Mouse (Mus musculus): ENCODE results near the gene Dars2. TPM values are rescaled to one million over a fixed set of nuclear protein-coding genes. Genes with fewer than 3 reads are reported as not detected.

Gene Dars2
- polyA plus RNA-seq, 1 experiment = 8.9 TPM

GRCm38 (mm10) chr1:161076238-161076637, 5.8 kb upstream of the Dars2 start:
- TF ChIP-seq CTCF (IDR thresholded peaks at IDR 0.05; ENCODE audit: extremely low read depth, insufficient read length, insufficient replicate concordance, low read depth, low read length) (no peak), POLR2A (IDR thresholded peaks at IDR 0.05; ENCODE audit: low read depth, low read length) (no peak)
- Histone ChIP-seq H3K27ac (ENCODE audit: insufficient read depth, low read depth, low read length) (peak overlapping the region; percentile 83), H3K36me3 (ENCODE audit: control insufficient read depth, insufficient read depth, low read length) (peaks cover 12% of the 10 kb centered on the region), H3K4me1 (ENCODE audit: control insufficient read depth, insufficient read depth, insufficient read length, low read length) (peaks cover 6% of the 10 kb centered on the region; the same call in 1 of the 2 replicates), H3K27me3 (ENCODE audit: control insufficient read depth, insufficient read depth, low read length) (no peaks in the 10 kb centered on the region), H3K4me3 (ENCODE audit: low read depth, low read length) (peak overlapping the region; percentile 52; the same call in 1 of the 2 replicates)
- 16% methylated on average over 6 of the region's 6 CpGs for whole genome bisulfite sequencing

GRCm38 (mm10) chr1:161071272-161071620, 788 bp upstream of the Dars2 start:
- TF ChIP-seq POLR2A (IDR thresholded peaks at IDR 0.05; ENCODE audit: low read depth, low read length) (no peak), CTCF (IDR thresholded peaks at IDR 0.05; ENCODE audit: extremely low read depth, insufficient read length, insufficient replicate concordance, low read depth, low read length) (no peak)
- peak overlapping the region; percentile 87 for H3K4me3 ChIP-seq (ENCODE audit: low read depth, low read length)
- WGBS = under 1% methylated on average over 12 of the region's 12 CpGs
- H3K27ac ChIP-seq (ENCODE audit: insufficient read depth, low read depth, low read length) = peak overlapping the region; percentile 56
- no peaks in the 10 kb centered on the region for H3K27me3 ChIP-seq (ENCODE audit: control insufficient read depth, insufficient read depth, low read length)
- H3K4me1 ChIP-seq (ENCODE audit: control insufficient read depth, insufficient read depth, insufficient read length, low read length) = peaks cover 6% of the 10 kb centered on the region; the same call in 1 of the 2 replicates
- no peaks in the 10 kb centered on the region for H3K36me3 ChIP-seq (ENCODE audit: control insufficient read depth, insufficient read depth, low read length)

- 87% methylated on average over 1 of the region's 1 CpGs for WGBS
- H3K27ac ChIP-seq (ENCODE audit: insufficient read depth, low read depth, low read length) = no peak overlapping the region
- peaks cover 16% of the 10 kb centered on the region for H3K36me3 ChIP-seq (ENCODE audit: control insufficient read depth, insufficient read depth, low read length)
- H3K4me3 ChIP-seq (ENCODE audit: low read depth, low read length) = no peak overlapping the region
- no peaks in the 10 kb centered on the region for H3K4me1 ChIP-seq (ENCODE audit: control insufficient read depth, insufficient read depth, insufficient read length, low read length)
- H3K27me3 ChIP-seq (ENCODE audit: control insufficient read depth, insufficient read depth, low read length) = no peaks in the 10 kb centered on the region
- TF ChIP-seq CTCF (IDR thresholded peaks at IDR 0.05; ENCODE audit: extremely low read depth, insufficient read length, insufficient replicate concordance, low read depth, low read length) (no peak), POLR2A (IDR thresholded peaks at IDR 0.05; ENCODE audit: low read depth, low read length) (no peak)
Observed at GRCm38 (mm10) chr1:161063351-161063750, 7.1 kb downstream of the Dars2 start.

DNA sequence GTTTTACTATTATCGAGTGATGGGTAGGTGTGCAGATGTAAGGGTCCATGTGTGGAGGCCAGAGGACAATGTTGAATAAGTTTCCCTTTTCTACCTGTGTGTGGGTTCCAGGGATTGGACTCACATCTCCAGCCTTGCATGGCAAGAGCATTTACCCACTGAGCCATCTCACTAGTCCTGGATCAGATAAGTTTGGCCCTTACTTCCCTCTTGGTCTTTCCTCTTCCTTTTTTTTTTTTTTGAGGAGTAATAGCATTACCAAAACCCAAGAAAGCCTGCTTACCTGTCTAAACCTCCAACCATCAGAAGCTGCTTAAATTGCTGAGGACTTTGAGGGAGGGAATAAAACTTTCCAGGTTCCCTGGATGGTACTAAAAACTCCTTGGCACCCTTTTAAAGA, 13.3 kb downstream of the Dars2 start:
- Histone ChIP-seq H3K4me1 (ENCODE audit: control insufficient read depth, insufficient read depth, insufficient read length, low read length) (no peaks in the 10 kb centered on the region), H3K27me3 (ENCODE audit: control insufficient read depth, insufficient read depth, low read length) (no peaks in the 10 kb centered on the region), H3K27ac (ENCODE audit: insufficient read depth, low read depth, low read length) (no peak overlapping the region), H3K4me3 (ENCODE audit: low read depth, low read length) (no peak overlapping the region), H3K36me3 (ENCODE audit: control insufficient read depth, insufficient read depth, low read length) (peaks cover 27% of the 10 kb centered on the region)
- WGBS = 96% methylated on average over 1 of the region's 1 CpGs
- no peak for TF ChIP-seq POLR2A (IDR thresholded peaks at IDR 0.05; ENCODE audit: low read depth, low read length)
- TF ChIP-seq CTCF (IDR thresholded peaks at IDR 0.05; ENCODE audit: extremely low read depth, insufficient read length, insufficient replicate concordance, low read depth, low read length) = no peak

DNA sequence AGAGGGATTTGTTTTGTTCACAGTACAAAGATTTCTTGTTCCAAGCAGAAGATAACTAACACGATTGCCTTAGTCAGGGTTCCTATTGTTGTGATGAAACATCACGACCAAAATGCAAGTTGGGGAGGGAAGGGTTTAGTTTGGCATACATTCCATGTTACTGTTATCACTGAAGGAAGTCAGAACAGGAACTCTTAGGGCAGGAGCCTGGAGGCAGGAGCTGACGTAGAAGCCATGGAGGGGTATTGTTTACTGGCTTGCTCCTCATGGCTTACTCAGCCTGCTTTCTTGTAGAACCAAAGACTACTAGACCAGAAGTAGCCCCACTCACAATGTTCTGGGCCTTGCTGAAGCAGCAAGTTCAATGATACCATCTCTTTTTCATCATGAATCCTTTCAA, 23.5 kb downstream of the Dars2 start:
- no peak for TF ChIP-seq POLR2A (IDR thresholded peaks at IDR 0.05; ENCODE audit: low read depth, low read length)

DNA sequence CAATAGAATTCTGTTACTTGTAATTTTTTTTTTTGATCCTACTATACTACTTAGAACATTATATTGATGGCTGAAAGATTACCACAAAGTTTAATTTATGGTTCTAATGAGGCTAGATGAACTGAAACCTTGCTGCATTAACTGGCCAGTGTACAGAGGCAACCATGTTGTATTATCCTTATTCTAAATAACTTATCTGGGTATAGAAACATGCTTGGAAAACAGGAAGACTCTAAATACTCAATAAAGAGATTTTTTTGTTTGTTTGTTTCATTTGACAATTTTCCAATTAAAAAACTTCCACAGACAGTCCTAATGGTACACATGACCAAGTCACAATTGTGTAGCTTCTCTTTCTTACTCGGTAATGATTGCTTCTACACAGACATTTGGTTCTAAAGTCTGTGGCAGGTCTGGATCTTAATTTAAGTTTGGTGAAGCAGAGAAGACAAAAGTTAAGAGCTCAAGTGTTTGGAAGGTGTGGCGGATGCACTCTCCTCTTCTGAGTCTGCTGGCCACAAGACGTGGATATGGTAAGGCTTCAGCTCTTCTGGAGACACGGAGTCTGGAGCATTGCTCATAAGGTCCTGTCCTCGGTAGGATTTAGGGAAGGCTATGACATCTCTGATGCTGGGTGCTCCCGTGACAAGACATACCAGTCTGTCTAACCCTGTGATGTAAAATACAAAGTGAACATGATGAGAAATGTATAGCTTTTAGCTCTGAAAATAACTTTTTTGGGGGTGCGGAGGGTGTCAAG, 29.0 kb downstream of the Dars2 start:
- H3K27ac ChIP-seq (ENCODE audit: insufficient read depth, low read depth, low read length) = no peak overlapping the region
- H3K27me3 ChIP-seq (ENCODE audit: control insufficient read depth, insufficient read depth, low read length) = no peaks in the 10 kb centered on the region
- 91% methylated on average over 7 of the region's 7 CpGs for WGBS
- peaks cover 35% of the 10 kb centered on the region for H3K36me3 ChIP-seq (ENCODE audit: control insufficient read depth, insufficient read depth, low read length)
- TF ChIP-seq CTCF (IDR thresholded peaks at IDR 0.05; ENCODE audit: extremely low read depth, insufficient read length, insufficient replicate concordance, low read depth, low read length) (no peak), POLR2A (IDR thresholded peaks at IDR 0.05; ENCODE audit: low read depth, low read length) (no peak)
- H3K4me1 ChIP-seq (ENCODE audit: control insufficient read depth, insufficient read depth, insufficient read length, low read length) = peaks cover 1% of the 10 kb centered on the region; the same call in 1 of the 2 replicates
- H3K4me3 ChIP-seq (ENCODE audit: low read depth, low read length) = no peak overlapping the region

More for the DNA sequence above, 23.5 kb downstream of the Dars2 start:
- Histone ChIP-seq H3K4me1 (ENCODE audit: control insufficient read depth, insufficient read depth, insufficient read length, low read length) (no peaks in the 10 kb centered on the region), H3K36me3 (ENCODE audit: control insufficient read depth, insufficient read depth, low read length) (peaks cover 21% of the 10 kb centered on the region), H3K27ac (ENCODE audit: insufficient read depth, low read depth, low read length) (no peak overlapping the region), H3K27me3 (ENCODE audit: control insufficient read depth, insufficient read depth, low read length) (no peaks in the 10 kb centered on the region), H3K4me3 (ENCODE audit: low read depth, low read length) (no peak overlapping the region)
- WGBS = 83% methylated on average over 3 of the region's 3 CpGs

DNA sequence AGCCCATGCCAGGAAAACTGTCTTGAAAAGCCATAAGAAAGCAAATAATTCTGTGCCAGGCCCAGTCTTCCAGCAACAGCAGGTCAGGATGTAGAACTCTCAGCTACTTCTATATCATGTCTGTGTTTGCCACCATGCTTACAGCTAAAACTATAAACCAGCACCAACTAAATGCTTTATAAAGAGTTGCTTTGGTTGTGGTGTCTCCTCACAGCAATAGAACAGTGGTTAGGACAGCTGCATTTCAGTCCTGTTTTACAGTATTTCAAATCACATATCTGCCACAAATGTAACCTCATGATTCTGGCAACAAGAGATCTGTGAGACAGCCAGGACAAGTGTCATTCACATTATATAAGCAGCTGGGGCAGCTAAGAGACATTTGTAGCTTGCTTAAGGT, 29.6 kb downstream of the Dars2 start:
- H3K27me3 ChIP-seq (ENCODE audit: control insufficient read depth, insufficient read depth, low read length) = no peaks in the 10 kb centered on the region
- peaks cover 6% of the 10 kb centered on the region; the same call in 1 of the 2 replicates for H3K4me1 ChIP-seq (ENCODE audit: control insufficient read depth, insufficient read depth, insufficient read length, low read length)
- TF ChIP-seq POLR2A (IDR thresholded peaks at IDR 0.05; ENCODE audit: low read depth, low read length) = no peak
- TF ChIP-seq CTCF (IDR thresholded peaks at IDR 0.05; ENCODE audit: extremely low read depth, insufficient read length, insufficient replicate concordance, low read depth, low read length) = no peak
- H3K4me3 ChIP-seq (ENCODE audit: low read depth, low read length) = no peak overlapping the region
- H3K27ac ChIP-seq (ENCODE audit: insufficient read depth, low read depth, low read length) = no peak overlapping the region
- H3K36me3 ChIP-seq (ENCODE audit: control insufficient read depth, insufficient read depth, low read length) = peaks cover 37% of the 10 kb centered on the region

Measured in small intestine, adult 2 months (tissue).